Mouse (Mus musculus): Measurements from ENCODE around the gene Ldlrad3. TPM values are rescaled to one million over a fixed set of nuclear protein-coding genes. Genes with fewer than 3 reads are reported as not detected.

Ldlrad3 gene
- polyA plus RNA-seq, 1 experiment from 2014 or later: 4.3 TPM

- 82% methylated on average over 2 of the region's 2 CpGs for WGBS
- no peaks in the 10 kb centered on the region for H3K36me3 ChIP-seq (ENCODE audit: control insufficient read depth, insufficient read depth)
- H3K27ac ChIP-seq (ENCODE audit: low read depth, low read length): no peak overlapping the region
- no peaks in the 10 kb centered on the region for H3K9me3 ChIP-seq (ENCODE audit: control insufficient read depth)
- no peak for ATAC-seq
- no peak overlapping the region for H3K4me3 ChIP-seq (ENCODE audit: low read depth, low read length)
- H3K9ac ChIP-seq (ENCODE audit: low read depth, low read length): no peak overlapping the region
- no peak for TF ChIP-seq CTCF (IDR thresholded peaks at IDR 0.05; ENCODE audit: low read depth)
- H3K4me2 ChIP-seq (replicated peaks; ENCODE audit: low read depth): no peak overlapping the region
- no peaks in the 10 kb centered on the region for H3K4me1 ChIP-seq (replicated peaks; ENCODE audit: control insufficient read depth, insufficient read depth, low read length)
- no peaks in the 10 kb centered on the region for H3K27me3 ChIP-seq (replicated peaks; ENCODE audit: control insufficient read depth, insufficient read depth, low read length)
Measured at GRCm38 (mm10) chr2:101991726-101992125, 194.5 kb downstream of the Ldlrad3 start.

GRCm38 (mm10) chr2:101986344-101987087, 199.7 kb downstream of the Ldlrad3 start:
- no peaks in the 10 kb centered on the region for H3K4me1 ChIP-seq (replicated peaks; ENCODE audit: control insufficient read depth, insufficient read depth, low read length)
- no peaks in the 10 kb centered on the region for H3K27me3 ChIP-seq (replicated peaks; ENCODE audit: control insufficient read depth, insufficient read depth, low read length)
- H3K4me2 ChIP-seq (replicated peaks; ENCODE audit: low read depth): no peak overlapping the region
- no peak for ATAC-seq
- no peak overlapping the region for H3K9ac ChIP-seq (ENCODE audit: low read depth, low read length)
- no peak for TF ChIP-seq CTCF (IDR thresholded peaks at IDR 0.05; ENCODE audit: low read depth)
- H3K4me3 ChIP-seq (ENCODE audit: low read depth, low read length): no peak overlapping the region
- H3K36me3 ChIP-seq (ENCODE audit: control insufficient read depth, insufficient read depth): no peaks in the 10 kb centered on the region
- 79% methylated on average over 3 of the region's 3 CpGs for WGBS
- H3K9me3 ChIP-seq (ENCODE audit: control insufficient read depth): no peaks in the 10 kb centered on the region
- no peak overlapping the region for H3K27ac ChIP-seq (ENCODE audit: low read depth, low read length)

GRCm38 (mm10) chr2:101983853-101984543, 202.2 kb downstream of the Ldlrad3 start:
- Histone ChIP-seq H3K9ac (ENCODE audit: low read depth, low read length) (no peak overlapping the region), H3K4me1 (replicated peaks; ENCODE audit: control insufficient read depth, insufficient read depth, low read length) (no peaks in the 10 kb centered on the region), H3K27ac (ENCODE audit: low read depth, low read length) (no peak overlapping the region), H3K4me3 (ENCODE audit: low read depth, low read length) (no peak overlapping the region), H3K27me3 (replicated peaks; ENCODE audit: control insufficient read depth, insufficient read depth, low read length) (no peaks in the 10 kb centered on the region), H3K4me2 (replicated peaks; ENCODE audit: low read depth) (no peak overlapping the region), H3K9me3 (ENCODE audit: control insufficient read depth) (no peaks in the 10 kb centered on the region), H3K36me3 (ENCODE audit: control insufficient read depth, insufficient read depth) (no peaks in the 10 kb centered on the region; the same call in 1 of the 2 replicates)
- ATAC-seq: no peak
- TF ChIP-seq CTCF (IDR thresholded peaks at IDR 0.05; ENCODE audit: low read depth): no peak
- 88% methylated on average over 9 of the region's 9 CpGs for WGBS

- H3K27ac ChIP-seq (ENCODE audit: low read depth, low read length): no peak overlapping the region
- ATAC-seq: no peak
- 0 out of 2 replicates have a peak, but pooled peaks cover 3% of the 10 kb centered on the region for H3K4me1 ChIP-seq (replicated peaks; ENCODE audit: control insufficient read depth, insufficient read depth, low read length)
- H3K9ac ChIP-seq (ENCODE audit: low read depth, low read length): no peak overlapping the region
- H3K27me3 ChIP-seq (replicated peaks; ENCODE audit: control insufficient read depth, insufficient read depth, low read length): no peaks in the 10 kb centered on the region
- H3K4me2 ChIP-seq (replicated peaks; ENCODE audit: low read depth): no peak overlapping the region
- 59% methylated on average over 15 of the region's 15 CpGs for WGBS
- TF ChIP-seq CTCF (IDR thresholded peaks at IDR 0.05; ENCODE audit: low read depth): no peak
- H3K9me3 ChIP-seq (ENCODE audit: control insufficient read depth): no peaks in the 10 kb centered on the region
- no peak overlapping the region for H3K4me3 ChIP-seq (ENCODE audit: low read depth, low read length)
- no peaks in the 10 kb centered on the region; the same call in 1 of the 2 replicates for H3K36me3 ChIP-seq (ENCODE audit: control insufficient read depth, insufficient read depth)
Measured at GRCm38 (mm10) chr2:101983082-101983852, 202.9 kb downstream of the Ldlrad3 start.

- ATAC-seq: no peak
- Histone ChIP-seq H3K36me3 (ENCODE audit: control insufficient read depth, insufficient read depth) (no peaks in the 10 kb centered on the region; the same call in 1 of the 2 replicates), H3K4me1 (replicated peaks; ENCODE audit: control insufficient read depth, insufficient read depth, low read length) (0 out of 2 replicates have a peak, but pooled peaks cover 3% of the 10 kb centered on the region), H3K27me3 (replicated peaks; ENCODE audit: control insufficient read depth, insufficient read depth, low read length) (no peaks in the 10 kb centered on the region), H3K9ac (ENCODE audit: low read depth, low read length) (no peak overlapping the region), H3K27ac (ENCODE audit: low read depth, low read length) (no peak overlapping the region), H3K4me3 (ENCODE audit: low read depth, low read length) (no peak overlapping the region), H3K4me2 (replicated peaks; ENCODE audit: low read depth) (no peak overlapping the region), H3K9me3 (ENCODE audit: control insufficient read depth) (no peaks in the 10 kb centered on the region)
- no peak for TF ChIP-seq CTCF (IDR thresholded peaks at IDR 0.05; ENCODE audit: low read depth)
- 74% methylated on average over 6 of the region's 6 CpGs for WGBS
Measured at GRCm38 (mm10) chr2:101981964-101982498, 204.2 kb downstream of the Ldlrad3 start.

GRCm38 (mm10) chr2:101981211-101981610, 205.0 kb downstream of the Ldlrad3 start:
- Histone ChIP-seq H3K4me3 (ENCODE audit: low read depth, low read length) (no peak overlapping the region), H3K36me3 (ENCODE audit: control insufficient read depth, insufficient read depth) (no peaks in the 10 kb centered on the region; the same call in 1 of the 2 replicates), H3K27me3 (replicated peaks; ENCODE audit: control insufficient read depth, insufficient read depth, low read length) (no peaks in the 10 kb centered on the region), H3K27ac (ENCODE audit: low read depth, low read length) (no peak overlapping the region), H3K9me3 (ENCODE audit: control insufficient read depth) (no peaks in the 10 kb centered on the region), H3K4me2 (replicated peaks; ENCODE audit: low read depth) (no peak overlapping the region), H3K4me1 (replicated peaks; ENCODE audit: control insufficient read depth, insufficient read depth, low read length) (0 out of 2 replicates have a peak, but pooled peaks cover 3% of the 10 kb centered on the region), H3K9ac (ENCODE audit: low read depth, low read length) (no peak overlapping the region)
- 86% methylated on average over 2 of the region's 2 CpGs for WGBS
- TF ChIP-seq CTCF (IDR thresholded peaks at IDR 0.05; ENCODE audit: low read depth): no peak
- ATAC-seq: no peak

Data from intestine, postnatal 0 days (tissue).